Mouse (Mus musculus): ENCODE measurements around the gene Acbd3.

The Acbd3 gene

DNA sequence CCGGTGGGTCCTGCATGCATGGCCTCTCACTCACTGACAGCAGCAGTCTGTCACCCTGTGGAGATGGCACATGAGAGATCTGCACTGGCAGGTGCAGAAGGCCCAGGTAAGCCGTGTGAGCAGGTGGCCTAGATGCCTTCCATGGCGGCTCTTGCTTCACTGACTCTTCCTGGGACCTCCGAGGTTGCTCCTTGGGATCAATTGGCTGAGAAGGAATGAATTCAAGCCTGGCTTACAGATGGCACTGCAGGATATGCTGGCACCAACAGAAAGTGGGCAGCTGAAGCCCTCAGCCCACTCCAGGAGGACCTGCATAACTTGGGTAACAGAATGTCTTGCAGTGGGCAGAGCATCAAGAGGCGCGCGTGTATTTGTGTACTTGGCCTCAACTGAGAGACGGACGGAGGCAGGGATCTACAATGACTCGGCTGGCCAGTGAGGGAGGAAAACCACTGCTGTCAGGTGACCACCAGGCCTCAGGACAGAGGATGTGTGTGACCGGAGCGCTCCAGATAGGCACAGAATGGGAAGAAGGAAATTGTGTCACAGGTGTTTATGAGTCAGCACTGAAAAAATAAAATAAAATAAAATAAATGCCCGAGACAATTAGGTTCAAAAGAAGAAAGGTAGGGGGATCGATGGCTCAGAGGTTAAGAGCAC is 66.1 kb downstream of the Acbd3 start:
- DNase-seq: no peak

DNA sequence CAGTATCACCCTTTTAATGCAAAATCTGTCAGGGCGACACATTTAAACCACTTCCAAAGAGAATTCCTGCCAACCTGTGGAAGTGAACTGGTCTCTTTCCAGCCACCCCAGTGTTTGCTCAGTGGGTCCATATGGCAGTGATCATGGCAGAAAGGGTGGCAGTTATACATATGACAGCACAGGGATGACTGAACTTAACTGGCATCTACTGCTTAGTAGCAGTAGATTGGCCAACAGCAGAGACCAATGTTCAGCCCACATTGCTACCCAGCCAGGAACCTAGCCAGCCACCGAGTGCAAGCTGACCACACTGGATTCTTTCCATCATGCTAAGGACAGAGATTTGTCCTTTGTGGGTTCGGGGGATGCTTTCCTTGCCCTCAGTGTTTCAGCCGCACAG is 67.0 kb downstream of the Acbd3 start:
- no peak for DNase-seq

DNA sequence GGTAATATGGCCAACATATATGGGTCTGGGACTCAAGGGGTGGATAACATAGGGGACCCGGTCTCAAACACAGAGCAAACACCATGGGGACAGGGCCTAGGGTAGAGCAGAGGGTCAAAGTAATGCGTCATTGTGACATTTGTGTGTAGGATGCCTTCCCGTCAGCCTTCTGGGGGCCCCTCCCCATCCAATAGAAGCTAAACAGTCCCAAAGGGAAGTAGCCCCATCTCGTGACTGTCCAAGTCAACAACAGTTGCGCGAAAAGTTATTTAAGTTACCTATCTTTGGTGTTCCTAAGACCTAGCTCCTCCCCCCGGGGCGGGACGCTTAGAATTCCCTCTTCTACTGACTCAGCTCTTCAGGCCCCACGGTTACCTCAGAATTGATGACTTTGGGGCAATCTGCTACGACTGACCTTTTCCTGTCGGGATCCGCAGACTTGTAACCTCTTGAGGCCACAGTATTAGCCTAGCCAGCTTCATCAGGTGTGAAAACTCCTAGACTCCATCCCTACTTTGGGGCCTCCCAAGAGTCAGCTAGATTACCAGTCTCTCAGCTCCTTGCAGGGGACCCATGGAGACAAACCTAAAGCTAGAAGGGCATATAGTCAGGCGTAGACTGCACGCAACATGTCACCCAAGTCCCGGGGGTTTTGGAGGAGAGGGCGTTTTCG is 67.7 kb downstream of the Acbd3 start:
- peak; percentile 57 to 74 for DNase-seq

DNA sequence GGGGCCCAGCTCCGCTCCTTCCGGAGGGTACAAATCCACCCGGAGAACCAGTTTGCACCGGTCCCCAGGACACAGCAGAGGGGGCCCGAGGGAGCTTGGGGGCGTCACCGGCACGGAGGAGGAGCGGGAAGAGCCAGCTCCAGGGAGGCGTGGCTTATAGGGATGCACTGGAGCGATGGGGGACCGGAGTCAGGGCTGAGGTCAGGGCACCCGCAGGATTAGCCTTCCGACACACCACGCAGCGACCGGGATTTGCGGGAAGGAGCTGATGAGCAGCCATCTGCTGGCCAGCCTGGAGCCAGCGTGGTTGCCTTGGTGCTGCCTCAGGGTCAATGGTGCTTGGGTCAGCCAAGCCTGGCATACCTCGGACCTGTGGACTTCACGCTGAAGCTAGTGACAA is 68.3 kb downstream of the Acbd3 start:
- DNase-seq: peak in 1 of 2 experiments; percentile 33

DNA sequence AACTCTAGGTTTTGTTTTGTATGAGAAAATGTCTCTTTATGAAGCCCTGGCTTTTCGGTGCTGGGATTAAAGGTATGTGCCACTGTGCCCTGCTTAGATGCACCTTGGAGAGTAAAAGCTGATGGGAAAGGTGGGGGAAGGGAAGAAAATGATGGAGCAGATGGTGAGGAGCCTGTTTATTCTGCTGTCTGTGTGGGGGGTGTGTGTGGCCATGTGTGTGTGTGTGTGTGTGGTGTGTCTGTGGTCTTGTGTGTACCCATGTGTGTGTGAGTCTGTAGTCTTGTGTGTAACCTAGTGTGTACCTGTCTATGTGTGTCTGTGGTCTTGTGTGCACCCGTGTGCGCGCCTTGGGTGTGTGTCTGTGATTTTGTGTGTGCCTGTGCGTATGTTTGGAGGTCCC is 72.8 kb downstream of the Acbd3 start:
- no peak for DNase-seq

DNA sequence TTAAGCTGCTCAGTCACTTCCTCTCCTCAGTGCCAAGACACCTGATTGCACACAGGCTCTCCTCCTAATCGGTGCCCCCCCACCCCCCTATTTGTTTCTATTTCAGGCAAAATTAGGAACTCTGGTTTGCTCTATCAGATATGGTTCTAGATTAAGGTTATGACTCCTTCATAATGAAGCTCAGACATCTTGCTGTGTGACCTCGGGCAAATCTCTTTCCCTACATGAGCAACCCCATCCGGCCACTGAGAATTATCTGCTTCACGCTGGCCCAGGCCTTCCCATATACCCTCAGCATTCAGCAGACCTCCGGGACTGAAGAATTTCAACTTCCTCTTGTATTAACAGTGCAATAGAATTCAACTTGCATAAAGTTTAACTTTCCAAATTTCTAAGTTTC is 73.4 kb downstream of the Acbd3 start:
- DNase-seq: no peak

DNA sequence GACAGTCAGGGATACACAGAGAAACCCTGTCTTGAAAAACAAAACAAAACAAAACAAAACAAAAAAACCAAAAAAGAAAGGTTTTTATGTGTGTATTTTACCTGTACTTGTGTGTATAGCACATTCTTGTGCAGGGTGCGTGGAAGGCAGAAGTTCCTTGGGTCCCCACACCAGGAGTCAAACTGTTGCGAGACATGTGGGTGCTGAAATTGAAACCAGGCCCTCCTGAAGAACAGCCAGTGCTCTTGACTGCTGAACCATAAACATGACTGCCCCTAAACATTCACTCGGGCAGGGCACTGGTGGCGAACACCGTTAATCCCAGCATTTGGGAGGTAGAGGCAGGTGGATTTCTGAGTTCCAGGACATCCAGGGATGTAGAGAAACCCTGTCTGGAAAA is 74.2 kb downstream of the Acbd3 start:
- no peak for DNase-seq

DNA sequence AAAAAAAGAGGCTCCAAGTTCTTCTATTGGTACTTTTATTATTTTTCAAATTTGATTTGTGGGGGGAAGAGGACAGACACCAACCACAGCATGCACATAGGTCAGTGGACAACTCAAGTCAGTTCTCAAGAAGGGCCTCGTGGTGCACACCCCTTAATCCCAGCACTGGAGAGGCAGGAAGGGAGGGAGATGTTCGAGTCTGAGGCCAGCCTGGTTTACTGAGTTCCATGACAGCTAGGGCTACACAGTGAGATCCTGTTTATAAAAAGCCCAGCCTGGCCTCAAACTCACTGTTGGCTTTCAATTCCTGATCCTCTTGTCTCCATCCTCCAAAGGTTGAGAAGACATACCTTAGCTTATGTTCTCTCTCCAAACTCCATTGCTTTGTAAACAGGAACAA is 75.0 kb downstream of the Acbd3 start:
- DNase-seq: no peak

DNA sequence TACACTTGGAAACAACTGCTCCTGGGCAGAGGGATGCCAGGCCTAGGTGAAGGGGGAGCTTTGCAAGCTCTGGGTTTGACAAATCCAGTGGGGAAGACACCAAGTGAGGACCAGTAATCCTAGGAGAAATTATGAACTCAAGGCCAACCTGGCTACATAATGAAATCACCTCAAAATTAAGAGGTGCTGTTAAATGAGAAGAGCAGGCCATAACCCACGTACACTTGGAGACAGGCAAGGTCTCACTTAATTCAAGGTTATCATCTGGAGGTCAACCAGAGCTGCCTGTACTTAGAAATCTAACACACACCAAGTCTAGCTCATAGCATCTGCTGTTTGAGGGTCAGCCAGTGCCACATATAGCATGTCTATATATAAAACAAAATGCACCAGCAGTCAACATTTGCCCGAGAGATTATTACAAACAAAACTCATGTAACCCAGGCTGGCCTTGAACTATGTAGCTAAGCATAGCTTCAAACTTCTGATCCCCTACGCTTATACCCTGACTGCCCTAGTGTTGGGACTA is 75.7 kb downstream of the Acbd3 start:
- no peak for DNase-seq

Data from lung, adult 18-20 months (tissue).